Mouse (Mus musculus) CH12.LX (cell line): ENCODE results near the gene Fam168a. TPM values are rescaled to one million over a fixed set of nuclear protein-coding genes. Genes with fewer than 3 reads are reported as not detected.
A peak's percentile ranks its signal among the peaks of the same experiment; 100 is the strongest.

Experiments used
- DNase-seq: peaks from one replicate; pipeline ENCODE4 v3.0.0-alpha.2; 2013; ENCODE audit errors: extremely low read depth
- H3K27ac ChIP-seq: 2 replicates; pipeline ENCODE4 v1.5.1; 2012; ENCODE audit warnings: low read depth, mild to moderate bottlenecking, control low read depth, moderate library complexity; ENCODE audit not compliant: insufficient read depth
- H3K27me3 ChIP-seq: replicated peaks from 2 replicates; pipeline ENCODE3; 2012; ENCODE audit warnings: inconsistent platforms
- H3K36me3 ChIP-seq, 2 experiments: replicated peaks in 1 of 2; 2 replicates each; pipeline versions ENCODE3 to v1.6.1; 2012; ENCODE audit warnings: inconsistent platforms in 1 of 2, low read length in 1 of 2, mild to moderate bottlenecking in 1 of 2, mixed read lengths in 1 of 2, moderate library complexity in 1 of 2; ENCODE audit not compliant: control insufficient read depth in 1 of 2, insufficient read depth in 1 of 2
- H3K4me1 ChIP-seq, 2 experiments: 2 replicates each; pipeline ENCODE4 v1.6.1; 2012; ENCODE audit warnings: inconsistent platforms in 1 of 2, moderate library complexity in 1 of 2; ENCODE audit not compliant: insufficient read depth in 2 of 2, control insufficient read depth in 1 of 2
- H3K4me2 ChIP-seq: 2 replicates; pipeline ENCODE4 v1.6.1; 2012; ENCODE audit warnings: low read depth, mild to moderate bottlenecking, control low read depth; ENCODE audit not compliant: poor library complexity, insufficient read depth, severe bottlenecking
- H3K4me3 ChIP-seq, 3 experiments: fragments of 150-350 bp in 1 of 3; sonication (generic) in 1 of 3; replicated peaks in 1 of 3; 2 replicates each; pipeline versions ENCODE3 to v1.5.1; 2011 to 2012; ENCODE audit warnings: low read depth in 2 of 3, low read length in 2 of 3, mild to moderate bottlenecking in 2 of 3, moderate library complexity in 2 of 3, control low read depth in 1 of 3, improper control_type of control experiment in 1 of 3, inconsistent platforms in 1 of 3, mixed read lengths in 1 of 3; ENCODE audit not compliant: poor library complexity in 1 of 3
- H3K79me2 ChIP-seq: replicated peaks from 2 replicates; pipeline ENCODE4 v1.6.1; 2012; ENCODE audit warnings: mild to moderate bottlenecking, moderate library complexity; ENCODE audit not compliant: control insufficient read depth, poor library complexity, insufficient read depth, severe bottlenecking; ENCODE audit errors: extremely low read depth
- H3K9ac ChIP-seq: 2 replicates; pipeline ENCODE4 v1.6.1; 2012; ENCODE audit warnings: low read depth, mild to moderate bottlenecking, control low read depth, moderate library complexity; ENCODE audit not compliant: insufficient read depth
- H3K9me3 ChIP-seq: replicated peaks from 2 replicates; pipeline ENCODE3; 2012; ENCODE audit warnings: low read length, inconsistent platforms, mixed read lengths
- BHLHE40 ChIP-seq: IDR thresholded peaks from 2 replicates; pipeline ENCODE4 v1.6.1; 2011; ENCODE audit warnings: mild to moderate bottlenecking, low read depth, low read length, improper control_type of control experiment
- CHD1 ChIP-seq: IDR thresholded peaks from 2 replicates; pipeline ENCODE4 v1.6.1; 2012; ENCODE audit warnings: low read depth, low read length, improper control_type of control experiment, inconsistent platforms
- CHD2 ChIP-seq: IDR thresholded peaks from 2 replicates; pipeline ENCODE4 v1.6.1; 2011; ENCODE audit warnings: low read length, improper control_type of control experiment
- CTCF ChIP-seq, 2 experiments: IDR thresholded peaks in 1 of 2; conservative IDR thresholded peaks in 1 of 2; 2 replicates each; pipeline ENCODE4 v1.5.1; 2011 to 2012; ENCODE audit warnings: low read depth in 2 of 2, low read length in 2 of 2, improper control_type of control experiment in 1 of 2, inconsistent platforms in 1 of 2, mild to moderate bottlenecking in 1 of 2, moderate library complexity in 1 of 2
- E2F4 ChIP-seq: IDR thresholded peaks from 2 replicates; pipeline ENCODE4 v1.6.1; 2011; ENCODE audit warnings: low read depth, low read length, improper control_type of control experiment; ENCODE audit not compliant: insufficient replicate concordance
- ELF1 ChIP-seq: IDR thresholded peaks from 2 replicates; pipeline ENCODE4 v1.6.1; 2014; ENCODE audit warnings: low read depth, mild to moderate bottlenecking, inconsistent platforms, low read length, improper control_type of control experiment
- EP300 ChIP-seq: IDR thresholded peaks from 2 replicates; pipeline ENCODE4 v1.6.1; 2011; ENCODE audit warnings: low read length, improper control_type of control experiment
- ETS1 ChIP-seq: conservative IDR thresholded peaks from 2 replicates; pipeline ENCODE4 v1.6.1; 2012; ENCODE audit warnings: low read depth, mild to moderate bottlenecking, inconsistent platforms, low read length, improper control_type of control experiment, moderate library complexity
- GABPA ChIP-seq: IDR thresholded peaks from 2 replicates; pipeline ENCODE4 v1.6.1; 2012; ENCODE audit warnings: low read depth, low read length, improper control_type of control experiment, inconsistent platforms; ENCODE audit not compliant: insufficient replicate concordance
- HCFC1 ChIP-seq: IDR thresholded peaks from 2 replicates; pipeline ENCODE4 v1.6.1; 2012; ENCODE audit warnings: low read depth, mild to moderate bottlenecking, inconsistent platforms, low read length, improper control_type of control experiment
- IRF4 ChIP-seq: IDR thresholded peaks from 2 replicates; pipeline ENCODE4 v1.6.1; 2014; ENCODE audit warnings: low read depth, mild to moderate bottlenecking, inconsistent platforms, low read length, improper control_type of control experiment
- JUN ChIP-seq: IDR thresholded peaks from 2 replicates; pipeline ENCODE4 v1.6.1; 2011; ENCODE audit warnings: low read depth, mild to moderate bottlenecking, low read length, improper control_type of control experiment, moderate library complexity; ENCODE audit not compliant: insufficient read depth
- JUND ChIP-seq: conservative IDR thresholded peaks from 2 replicates; pipeline ENCODE4 v1.6.1; 2011; ENCODE audit warnings: low read depth, low read length, improper control_type of control experiment
- KAT2A ChIP-seq: IDR thresholded peaks from 2 replicates; pipeline ENCODE4 v1.6.1; 2012; ENCODE audit warnings: low read length, improper control_type of control experiment, inconsistent platforms; ENCODE audit not compliant: insufficient replicate concordance
- MAX ChIP-seq: IDR thresholded peaks from 2 replicates; pipeline ENCODE4 v1.6.1; 2011; ENCODE audit warnings: low read length, improper control_type of control experiment
- MAZ ChIP-seq: IDR thresholded peaks from 2 replicates; pipeline ENCODE4 v1.6.1; 2012; ENCODE audit warnings: low read depth, mild to moderate bottlenecking, inconsistent platforms, low read length, improper control_type of control experiment, moderate library complexity
- MXI1 ChIP-seq: IDR thresholded peaks from 2 replicates; pipeline ENCODE4 v1.6.1; 2011; ENCODE audit warnings: mild to moderate bottlenecking, low read depth, low read length, improper control_type of control experiment
- NELFE ChIP-seq: IDR thresholded peaks from 2 replicates; pipeline ENCODE4 v1.6.1; 2011; ENCODE audit warnings: low read depth, low read length, improper control_type of control experiment
- NRF1 ChIP-seq: IDR thresholded peaks from 2 replicates; pipeline ENCODE4 v1.6.1; 2014; ENCODE audit warnings: low read depth, mild to moderate bottlenecking, inconsistent platforms, low read length, improper control_type of control experiment, moderate library complexity
- PAX5 ChIP-seq: IDR thresholded peaks from 2 replicates; pipeline ENCODE4 v1.6.1; 2012; ENCODE audit warnings: low read length, inconsistent platforms, mixed read lengths
- POLR2A ChIP-seq: IDR thresholded peaks from 2 replicates; pipeline ENCODE4 v1.6.1; 2011; ENCODE audit warnings: low read depth, mild to moderate bottlenecking, improper control_type of control experiment, low read length
- POLR2AphosphoS2 ChIP-seq: IDR thresholded peaks from 2 replicates; pipeline ENCODE4 v1.6.1; 2011; ENCODE audit warnings: low read depth, low read length, improper control_type of control experiment
- RAD21 ChIP-seq: IDR thresholded peaks from 2 replicates; pipeline ENCODE4 v1.6.1; 2011; ENCODE audit warnings: low read depth, mild to moderate bottlenecking, low read length, improper control_type of control experiment, moderate library complexity
- RCOR1 ChIP-seq: conservative IDR thresholded peaks from 2 replicates; pipeline ENCODE4 v1.6.1; 2012; ENCODE audit warnings: low read depth, mild to moderate bottlenecking, inconsistent platforms, low read length, improper control_type of control experiment
- SMC3 ChIP-seq: IDR thresholded peaks from 2 replicates; pipeline ENCODE4 v1.6.1; 2011; ENCODE audit warnings: low read depth, low read length, improper control_type of control experiment
- UBTF ChIP-seq: IDR thresholded peaks from 2 replicates; pipeline ENCODE4 v1.6.1; 2012; ENCODE audit warnings: low read depth, mild to moderate bottlenecking, inconsistent platforms, low read length, improper control_type of control experiment, moderate library complexity
- USF1 ChIP-seq: IDR thresholded peaks from 2 replicates; pipeline ENCODE4 v1.6.1; 2014; ENCODE audit warnings: low read depth, mild to moderate bottlenecking, inconsistent platforms, low read length, improper control_type of control experiment
- USF2 ChIP-seq: conservative IDR thresholded peaks from 2 replicates; pipeline ENCODE4 v1.6.1; 2011; ENCODE audit warnings: low read depth, low read length, improper control_type of control experiment
- ZC3H11A ChIP-seq: IDR thresholded peaks from 2 replicates; pipeline ENCODE4 v1.6.1; 2012; ENCODE audit warnings: low read depth, mild to moderate bottlenecking, inconsistent platforms, low read length, improper control_type of control experiment
- ZKSCAN1 ChIP-seq: IDR thresholded peaks from 2 replicates; pipeline ENCODE4 v1.6.1; 2012; ENCODE audit warnings: low read depth, inconsistent platforms, low read length, improper control_type of control experiment, borderline replicate concordance
- ZMIZ1 ChIP-seq: IDR thresholded peaks from 2 replicates; pipeline ENCODE4 v1.6.1; 2012; ENCODE audit warnings: low read depth, mild to moderate bottlenecking, inconsistent platforms, low read length, improper control_type of control experiment
- dilution Hi-C: fragments of 300-500 bp; cut with MboI; formaldehyde crosslinking; loops from 2 replicates; pipeline ENCODE4 v1.14.3; 2020; ENCODE audit warnings: low sequenced_read_pairs; ENCODE audit not compliant: extremely low pct_unique_long_range_greater_than_20kb, extremely low pct_ligation_motif_present
- in situ Hi-C: fragments of 300-500 bp; cut with MboI; formaldehyde crosslinking; loops from 3 replicates; pipeline ENCODE4 v1.14.3; 2019; ENCODE audit warnings: low sequenced_read_pairs, low pct_ligation_motif_present, low pct_unique_long_range_greater_than_20kb, mixed read lengths
- polyA plus RNA-seq: library from polyadenylated mRNA; unstranded; fragments of >175 nt; gene quantifications from 2 replicates; pipeline ENCODE4 v1.2.1, GENCODE M21; 2012; ENCODE audit warnings: low read depth; ENCODE audit not compliant: insufficient read length
- total RNA-seq, 2 experiments: library from RNA; depleted of rRNA; stranded (reverse); fragments of 300-350 nt in 1 of 2; fragments of >200 nt in 1 of 2; gene quantifications; 2 replicates each; pipeline ENCODE4 v1.2.3; 2012 to 2014

Gene Fam168a
- total and polyA plus RNA-seq, 3 experiments: 4.0 to 15.0 (median 4.9) TPM

DNA sequence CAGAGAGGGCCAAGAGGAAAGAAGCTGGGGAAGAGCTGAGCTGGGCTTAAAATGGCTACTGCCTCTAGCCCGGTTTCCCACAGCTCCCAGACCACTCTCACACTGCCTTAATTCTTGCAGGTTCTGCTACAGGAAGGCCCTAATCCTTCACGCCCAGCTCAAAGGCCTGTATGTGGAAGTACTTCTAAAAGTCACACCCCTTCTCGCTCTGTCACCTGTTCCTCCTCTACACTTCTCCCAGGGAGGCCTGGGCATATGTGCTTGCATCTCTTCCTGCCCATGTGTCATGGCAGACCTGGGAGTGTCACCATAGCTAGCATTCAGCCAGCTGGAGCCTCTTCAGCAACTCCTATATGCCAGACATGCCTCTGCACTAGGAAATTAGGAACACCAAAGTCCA is 147.0 kb downstream of the Fam168a start:
- H3K9ac ChIP-seq: peak overlapping the region; percentile 70
- in situ Hi-C loops (no loop called here), dilution Hi-C loops (no loop called here)
- H3K36me3 ChIP-seq: peaks cover 35 to 64% of the 10 kb centered on the region in 2 experiments
- no peak for DNase-seq
- peak overlapping the region; percentile 79 for H3K4me2 ChIP-seq
- no peaks in the 10 kb centered on the region for H3K27me3 ChIP-seq
- TF ChIP-seq USF2 (0 out of 2 replicates have a peak, but pooled peaks have one; percentile 5), GABPA (no peak), MAX (0 out of 2 replicates have a peak, but pooled peaks have one; percentile 27), MXI1 (peak; percentile 68)
- H3K27ac ChIP-seq: peak overlapping the region; percentile 97
- H3K79me2 ChIP-seq: peaks cover 32% of the 10 kb centered on the region
- peak overlapping the region in 2 of 3 experiments; percentile 27 to 57 for H3K4me3 ChIP-seq
- H3K9me3 ChIP-seq: no peaks in the 10 kb centered on the region
- H3K4me1 ChIP-seq: peaks cover 34 to 98% of the 10 kb centered on the region in 2 experiments

GRCm38 (mm10) chr7:100854137-100854814 is 147.8 kb downstream of the Fam168a start:
- H3K36me3 ChIP-seq: peaks cover 28 to 64% of the 10 kb centered on the region in 2 experiments
- H3K4me3 ChIP-seq: peak overlapping the region; percentile 56 to 62 (median 57)
- peaks cover 43 to 98% of the 10 kb centered on the region in 2 experiments for H3K4me1 ChIP-seq
- H3K4me2 ChIP-seq: peak overlapping the region; percentile 79
- peak; percentile 69 for DNase-seq
- no peaks in the 10 kb centered on the region for H3K9me3 ChIP-seq
- dilution Hi-C loops (no loop called here), in situ Hi-C loops (no loop called here)
- H3K27me3 ChIP-seq: no peaks in the 10 kb centered on the region
- H3K79me2 ChIP-seq: peaks cover 38% of the 10 kb centered on the region
- peak overlapping the region; percentile 70 for H3K9ac ChIP-seq
- peak overlapping the region; percentile 97 for H3K27ac ChIP-seq
- no peak for TF ChIP-seq JUN
- no peak for TF ChIP-seq SMC3
- TF ChIP-seq GABPA: no peak
- peak; percentile 70 for TF ChIP-seq EP300
- TF ChIP-seq MXI1: no peak; the same call in none of the 2 replicates
- TF ChIP-seq RCOR1: peak; percentile 87
- no peak for TF ChIP-seq ZKSCAN1
- peak; percentile 77 for TF ChIP-seq ETS1
- no peak for TF ChIP-seq UBTF
- TF ChIP-seq MAX: peak; percentile 46; the same call in 1 of the 2 replicates
- TF ChIP-seq JUND: no peak
- no peak; the same call in 1 of the 2 replicates for TF ChIP-seq MAZ
- TF ChIP-seq NELFE: no peak
- TF ChIP-seq ZC3H11A: no peak
- no peak for TF ChIP-seq CTCF (conservative IDR thresholded peaks at IDR 0.05 in 1 of 2, IDR thresholded peaks at IDR 0.05 in 1 of 2; ENCODE audit: low read depth in 2 of 2, low read length in 2 of 2)
- TF ChIP-seq USF1: no peak
- no peak for TF ChIP-seq HCFC1
- TF ChIP-seq ELF1: no peak
- TF ChIP-seq POLR2A: peak; percentile 25; the same call in 1 of the 2 replicates
- no peak for TF ChIP-seq E2F4
- peak; percentile 75 for TF ChIP-seq BHLHE40
- no peak for TF ChIP-seq ZMIZ1
- peak; percentile 39 for TF ChIP-seq CHD2
- no peak for TF ChIP-seq PAX5
- TF ChIP-seq CHD1: no peak
- no peak for TF ChIP-seq POLR2AphosphoS2
- peak; percentile 73 for TF ChIP-seq IRF4
- peak; percentile 29; the same call in 1 of the 2 replicates for TF ChIP-seq NRF1
- 0 out of 2 replicates have a peak, but pooled peaks have one; percentile 39 for TF ChIP-seq KAT2A
- no peak for TF ChIP-seq RAD21
